Mouse (Mus musculus) right cerebral cortex, postnatal 14 days (tissue): ENCODE measurements around the gene Glyctk.
A peak's percentile ranks its signal among the peaks of the same experiment; 100 is the strongest.
"Not testable (repeated sequence)": the region's sequence is repeated elsewhere in the genome, so short reads cannot be mapped to it uniquely, and the experiment has no call there.

Experiments
- DNase-seq: peaks from one replicate; pipeline ENCODE4 v3.0.0; 2022

Gene Glyctk

DNA sequence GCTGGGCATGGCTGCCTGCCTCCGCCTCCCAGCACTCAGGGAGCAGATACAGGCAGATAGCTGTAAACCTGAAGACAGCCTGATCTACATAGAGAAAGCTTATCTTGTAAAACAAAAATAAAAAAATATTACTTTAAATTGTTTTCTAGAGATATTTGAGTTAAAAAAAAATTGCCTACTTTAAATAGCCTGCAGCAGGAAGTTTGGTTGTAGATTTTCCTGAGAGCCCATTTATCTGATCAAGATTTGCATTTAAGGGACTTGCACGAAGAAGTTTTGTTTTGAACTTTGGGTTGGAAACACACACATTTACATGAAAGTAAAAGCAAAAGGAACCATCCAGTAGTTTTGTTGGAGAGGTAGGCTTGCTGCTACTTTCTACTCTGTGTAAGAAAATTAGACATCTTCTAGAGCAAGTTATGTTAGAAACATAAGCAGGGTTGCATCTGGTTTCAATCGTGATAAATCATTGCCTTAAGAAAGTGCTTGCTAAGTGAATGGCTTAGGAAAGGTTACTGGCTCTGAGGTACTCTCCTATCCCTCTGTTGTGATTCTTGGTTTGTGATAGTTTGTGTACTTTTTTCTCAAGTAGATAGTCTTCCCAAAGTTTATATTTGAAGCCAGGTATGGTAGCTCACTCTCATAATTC, 17.7 kb upstream of the Glyctk start:
- DNase-seq: no peak

DNA sequence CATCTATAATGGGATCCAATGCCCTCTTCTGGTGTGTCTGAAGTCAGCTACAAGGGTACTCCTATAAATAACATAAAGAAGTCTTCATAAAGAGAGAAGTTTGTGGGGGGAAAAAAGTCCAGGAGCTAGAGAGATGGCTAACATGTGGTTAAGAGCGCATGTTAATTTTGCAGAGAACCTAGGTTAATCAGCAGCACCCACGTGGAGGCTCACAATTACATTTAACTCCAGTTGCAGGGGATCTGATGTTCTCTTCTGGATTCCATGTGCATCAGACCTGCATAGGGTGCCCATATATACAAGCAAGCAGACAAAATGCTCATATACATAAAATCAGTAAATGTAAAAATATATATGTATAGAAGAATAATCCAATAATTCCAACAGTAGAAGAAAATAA, 15.4 kb upstream of the Glyctk start:
- no peak for DNase-seq

- DNase-seq: no peak
Measured at GRCm38 (mm10) chr9:106172527-106172926, 14.6 kb upstream of the Glyctk start.

- peak; percentile 77 for DNase-seq
Measured at GRCm38 (mm10) chr9:106171346-106172158, 13.6 kb upstream of the Glyctk start.

GRCm38 (mm10) chr9:106170556-106171345, 12.8 kb upstream of the Glyctk start, which contains the start of gene Wdr82:
Wdr82 (plus strand) TSS chr9:106170928.
- DNase-seq: peak; percentile 90

DNA sequence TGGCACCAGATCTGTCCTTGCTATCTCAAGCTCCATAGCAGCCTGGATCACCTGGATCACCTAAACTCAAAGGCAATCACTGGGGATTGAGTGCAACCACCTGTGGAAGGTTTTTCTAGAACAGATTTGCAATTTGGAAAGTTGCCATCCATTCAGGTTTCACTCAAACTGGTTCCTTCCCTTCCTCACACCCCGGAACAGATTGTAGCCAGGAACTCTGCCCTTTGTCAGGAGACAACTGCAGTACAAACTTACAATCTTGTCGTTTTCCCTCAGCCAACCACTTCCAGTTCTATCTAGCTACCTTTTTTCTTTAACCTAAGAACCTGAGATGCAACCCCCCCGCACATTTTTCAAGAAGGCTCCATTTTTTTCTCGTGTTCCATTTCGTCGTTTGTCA, 12.0 kb upstream of the Glyctk start:
- no peak for DNase-seq

DNA sequence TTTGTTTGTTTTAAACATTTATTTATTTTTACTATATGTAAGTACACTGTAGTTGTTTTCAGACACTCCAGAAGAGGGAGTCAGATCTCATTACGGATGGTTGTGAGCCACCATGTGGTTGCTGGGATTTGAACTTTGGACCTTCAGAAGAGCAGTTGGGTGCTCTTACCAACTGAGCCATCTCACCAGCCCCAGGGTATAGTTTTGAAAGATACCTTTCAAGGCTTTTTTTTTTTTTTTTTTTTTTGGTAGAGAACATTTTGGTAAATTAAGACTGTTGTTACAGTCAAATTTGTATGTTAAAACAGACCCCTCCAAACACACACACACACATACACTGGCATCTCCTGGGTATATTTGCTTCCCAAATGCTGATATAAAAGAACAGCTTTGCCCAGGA, 11.1 kb upstream of the Glyctk start:
- DNase-seq: not testable (repeated sequence)

DNA sequence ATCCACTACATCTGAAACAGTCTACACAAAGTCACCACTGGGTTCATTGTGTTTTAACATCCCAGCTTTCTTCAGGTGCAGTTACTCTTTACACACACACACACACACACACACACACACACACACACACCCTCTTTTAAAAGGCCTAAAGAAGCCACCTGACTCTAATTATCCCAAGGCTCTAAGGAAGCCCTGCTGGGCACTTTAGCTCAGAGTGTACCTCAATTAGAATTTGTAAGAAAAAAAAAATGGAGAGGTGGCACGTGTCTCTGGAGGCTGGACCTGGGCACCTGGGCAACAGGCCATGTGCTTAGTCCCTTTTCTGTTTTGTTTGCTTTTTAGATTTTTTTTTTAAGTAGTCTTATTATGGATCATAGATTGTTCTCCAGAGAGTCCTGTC, 9.8 kb upstream of the Glyctk start:
- DNase-seq: no peak

GRCm38 (mm10) chr9:106167241-106167640, 9.3 kb upstream of the Glyctk start:
- DNase-seq: no peak

GRCm38 (mm10) chr9:106166709-106167108, 8.8 kb upstream of the Glyctk start:
- DNase-seq: no peak

GRCm38 (mm10) chr9:106160426-106160825, 2.5 kb upstream of the Glyctk start:
- no peak for DNase-seq

DNA sequence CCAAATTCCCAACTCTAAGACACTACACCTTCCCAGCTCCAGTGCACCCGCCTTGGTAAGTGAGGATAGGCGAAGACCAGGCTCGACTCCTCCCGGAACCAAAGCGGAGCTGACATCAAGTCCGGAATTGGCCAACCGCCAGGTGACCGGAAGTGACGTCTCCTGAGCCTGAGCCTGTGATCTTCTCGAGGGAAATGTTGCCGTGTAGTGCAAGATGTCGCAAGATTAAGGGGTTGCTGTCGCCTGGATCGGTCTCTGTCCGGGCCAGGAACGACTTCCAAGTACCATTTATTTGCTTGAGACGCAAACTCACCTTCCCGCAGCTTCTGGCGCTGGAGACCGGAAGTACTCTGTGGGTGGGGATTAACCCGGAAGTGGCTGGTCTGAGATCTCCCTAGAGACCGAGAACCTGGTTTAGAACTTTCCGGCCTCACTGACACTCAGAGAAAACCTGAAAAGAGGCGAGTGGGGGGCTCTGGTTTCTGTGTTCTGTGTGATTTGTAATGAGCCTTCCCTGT, 1.9 kb upstream of the Glyctk start:
- peak; percentile 99 for DNase-seq

GRCm38 (mm10) chr9:106159237-106159636, 1.3 kb upstream of the Glyctk start:
- no peak for DNase-seq

- no peak for DNase-seq
Measured at GRCm38 (mm10) chr9:106157623-106157925, 364 bp downstream of the Glyctk start.

- DNase-seq: no peak
Measured at GRCm38 (mm10) chr9:106156921-106157622, 866 bp downstream of the Glyctk start.

- peak; percentile 59 for DNase-seq
Measured at GRCm38 (mm10) chr9:106156419-106156818, 1.5 kb downstream of the Glyctk start.

GRCm38 (mm10) chr9:106154106-106154505, 3.8 kb downstream of the Glyctk start:
- DNase-seq: no peak

DNA sequence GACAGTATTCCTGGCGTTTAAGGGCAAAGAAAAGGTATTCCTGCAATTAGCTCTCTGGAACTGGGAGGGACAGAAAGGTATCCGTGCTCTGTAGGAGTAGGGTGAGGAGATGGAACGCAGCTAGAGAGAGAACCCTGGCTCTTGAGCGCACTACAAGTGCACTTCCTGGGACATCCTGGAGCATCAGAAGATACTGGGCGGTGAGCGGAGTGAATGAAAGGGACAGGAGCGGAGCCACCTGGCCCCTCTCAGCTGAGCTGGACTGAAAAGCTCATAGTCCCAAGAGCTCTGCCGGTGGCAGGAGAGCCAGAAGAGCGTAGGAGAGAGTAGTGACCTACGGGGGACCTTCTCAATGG, 8.6 kb downstream of the Glyctk start:
- no peak for DNase-seq

- no peak for DNase-seq
Measured at GRCm38 (mm10) chr9:106148541-106149398, 9.2 kb downstream of the Glyctk start.

DNA sequence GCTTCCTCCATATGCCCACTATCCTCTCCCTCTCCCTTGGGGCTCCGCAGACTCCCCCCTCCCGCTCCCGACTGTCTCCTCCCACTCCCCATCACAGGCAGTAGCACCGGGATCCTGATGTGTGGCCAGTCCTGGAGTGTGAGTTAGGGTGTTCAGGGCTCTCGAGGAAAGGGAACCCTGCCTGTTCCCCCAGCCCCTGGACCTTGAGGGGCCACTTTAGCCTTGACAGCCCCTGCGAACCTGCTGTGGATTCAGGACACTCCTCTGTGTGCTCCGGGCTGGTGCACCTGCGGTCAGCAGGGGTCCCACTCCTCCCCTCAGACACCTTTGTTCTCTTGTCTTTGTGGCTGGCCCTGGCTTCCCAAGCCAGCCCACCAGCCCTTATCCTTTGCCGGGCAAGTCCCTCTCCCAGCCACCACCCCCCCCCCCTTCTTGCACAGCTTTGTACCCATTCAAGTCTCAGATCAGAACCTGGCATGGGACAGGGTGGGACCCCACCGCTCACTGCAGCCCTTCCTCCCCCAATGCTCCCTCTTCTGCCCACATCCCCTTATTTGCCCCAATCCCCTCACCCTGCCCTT, 10.0 kb downstream of the Glyctk start:
- no peak for DNase-seq

GRCm38 (mm10) chr9:106147281-106147680, 10.7 kb downstream of the Glyctk start:
- no peak for DNase-seq

DNA sequence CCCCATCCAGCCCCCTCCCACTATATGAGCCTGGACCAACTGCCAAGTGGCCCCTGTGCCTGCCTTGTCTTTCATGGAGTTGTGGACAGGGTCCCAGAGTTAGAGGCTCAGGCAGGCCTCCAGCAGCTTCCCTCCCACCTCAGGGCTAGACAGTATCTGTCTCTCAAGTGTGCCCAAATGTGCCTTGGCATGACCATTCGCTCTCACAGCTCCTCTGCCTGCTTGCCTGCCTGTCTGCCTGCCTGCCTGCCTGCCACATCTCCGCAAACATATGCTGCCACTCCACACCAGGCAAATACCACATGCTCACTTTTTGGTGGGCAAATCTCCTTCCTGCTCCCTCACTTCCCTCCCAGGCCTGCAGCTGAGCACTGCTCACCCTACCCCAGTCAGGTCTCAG, 12.4 kb downstream of the Glyctk start:
- no peak for DNase-seq
